Mouse (Mus musculus) bone marrow macrophage, adult 2 months (primary cell): Measurements from ENCODE around the gene Nos1.

Experiments
- CTCF ChIP-seq: IDR thresholded peaks from 2 replicates; pipeline ENCODE4 v1.5.1; 2012; ENCODE audit warnings: low read depth, mild to moderate bottlenecking, low read length, moderate library complexity
- POLR2A ChIP-seq: IDR thresholded peaks from 2 replicates; pipeline ENCODE4 v1.6.1; 2012; ENCODE audit warnings: mild to moderate bottlenecking, low read depth, low read length, borderline replicate concordance

GRCm38 (mm10) chr5:117890871-117891270 is 110.0 kb downstream of the Nos1 start:
- TF ChIP-seq CTCF, result no peak
- TF ChIP-seq POLR2A, result no peak
